Mouse (Mus musculus) heart, postnatal 14 days (tissue): ENCODE data around the gene Eno3. TPM values are rescaled to one million over a fixed set of nuclear protein-coding genes. Genes with fewer than 3 reads are reported as not detected.

Source experiments
- DNase-seq, 2 experiments: peaks; one replicate each; pipeline ENCODE4 v3.0.0; 2021 to 2022
- intact Hi-C: fragments of 180-260 bp; cut with DNase I; formaldehyde crosslinking; loops from one replicate; pipeline ENCODE4 v1.15.1; 2025
- total RNA-seq, 2 experiments: library from RNA; stranded (reverse); gene quantifications; 2 replicates each; pipeline ENCODE4 v1.2.3; 2021

Gene Eno3
- total RNA-seq, 2 experiments from 2014 or later = 1,878 to 1,971 TPM

DNA sequence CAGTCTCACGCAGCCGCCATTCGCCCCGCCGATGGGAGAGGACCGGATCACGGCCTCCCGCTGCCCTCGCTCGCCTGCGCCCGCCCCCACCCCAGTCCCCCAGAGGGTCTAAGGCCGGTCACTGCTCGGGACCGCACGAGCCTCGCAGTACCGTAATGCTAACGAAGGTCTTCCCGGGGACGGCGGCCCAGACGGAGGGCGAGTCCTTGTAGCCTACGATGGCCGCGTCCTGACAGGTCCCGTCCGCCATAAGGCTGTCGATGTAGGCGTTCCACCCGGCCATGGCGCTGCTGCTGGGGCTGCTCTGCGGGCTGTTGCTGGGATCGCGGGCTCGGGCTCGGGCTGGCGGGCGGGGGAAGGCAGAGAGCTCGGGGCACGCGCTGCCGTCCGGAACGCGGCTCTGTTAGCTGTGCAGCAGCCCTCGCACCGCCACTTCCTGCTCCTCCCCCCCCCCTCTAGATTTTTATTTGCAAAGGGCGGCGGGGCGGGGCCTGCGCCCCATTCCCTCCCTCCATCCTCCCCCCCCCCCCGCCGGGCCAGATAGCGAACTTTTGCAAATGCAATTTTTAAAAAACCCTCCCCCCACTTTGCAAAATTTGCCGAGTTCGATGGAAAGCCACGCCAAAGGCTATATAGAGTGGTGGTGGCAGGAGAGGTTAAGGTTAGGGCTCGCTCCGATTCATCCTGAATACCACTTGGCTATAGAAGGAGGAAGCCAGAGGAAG, 2.6 kb upstream of the Eno3 start, which contains the start of gene Pfn1:
Pfn1 (minus strand) TSS at position 447 of the 725 bp plus-strand sequence.
- intact Hi-C loops = loop anchor here (2.0 to 10.0 kb wide), 2 partner anchors 32 to 660 kb away; partner anchors contain the start of genes Gabarap and Phf23
- peak; percentile 78 to 83 for DNase-seq

DNA sequence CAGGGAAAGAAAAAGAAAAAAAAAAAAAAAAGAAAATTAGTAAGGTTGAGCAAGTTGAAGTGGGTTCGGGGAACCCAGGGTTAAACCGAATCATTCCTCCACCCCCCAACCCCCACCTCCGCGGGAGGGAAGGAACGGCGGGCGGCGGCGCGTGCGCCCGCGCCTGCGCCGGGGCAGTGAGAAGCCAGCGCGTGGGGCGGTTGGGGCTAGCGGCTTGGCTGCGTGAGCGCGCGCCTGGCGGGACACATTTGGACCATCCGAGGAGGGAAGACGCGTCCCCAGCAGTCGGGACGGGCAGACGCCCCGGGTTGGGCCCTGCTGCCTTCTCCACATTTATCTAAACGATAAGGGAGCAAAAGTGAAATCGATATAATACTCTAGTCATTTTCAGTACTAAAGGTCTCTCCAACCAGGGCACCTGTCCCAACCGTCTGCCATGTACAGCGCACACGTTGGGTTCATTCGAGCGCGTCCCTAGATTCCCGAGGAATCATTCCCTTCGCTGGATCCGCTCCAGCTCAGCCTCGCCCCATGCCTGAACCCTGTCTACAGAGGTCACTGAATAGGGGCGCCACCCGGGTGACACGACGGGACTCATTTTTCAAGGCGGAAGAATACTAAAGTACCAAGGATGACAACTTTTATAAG, 2.0 kb upstream of the Eno3 start:
- intact Hi-C loops = loop anchor here (2.0 to 10.0 kb wide), 2 partner anchors 32 to 660 kb away; partner anchors contain the start of genes Gabarap and Phf23

DNA sequence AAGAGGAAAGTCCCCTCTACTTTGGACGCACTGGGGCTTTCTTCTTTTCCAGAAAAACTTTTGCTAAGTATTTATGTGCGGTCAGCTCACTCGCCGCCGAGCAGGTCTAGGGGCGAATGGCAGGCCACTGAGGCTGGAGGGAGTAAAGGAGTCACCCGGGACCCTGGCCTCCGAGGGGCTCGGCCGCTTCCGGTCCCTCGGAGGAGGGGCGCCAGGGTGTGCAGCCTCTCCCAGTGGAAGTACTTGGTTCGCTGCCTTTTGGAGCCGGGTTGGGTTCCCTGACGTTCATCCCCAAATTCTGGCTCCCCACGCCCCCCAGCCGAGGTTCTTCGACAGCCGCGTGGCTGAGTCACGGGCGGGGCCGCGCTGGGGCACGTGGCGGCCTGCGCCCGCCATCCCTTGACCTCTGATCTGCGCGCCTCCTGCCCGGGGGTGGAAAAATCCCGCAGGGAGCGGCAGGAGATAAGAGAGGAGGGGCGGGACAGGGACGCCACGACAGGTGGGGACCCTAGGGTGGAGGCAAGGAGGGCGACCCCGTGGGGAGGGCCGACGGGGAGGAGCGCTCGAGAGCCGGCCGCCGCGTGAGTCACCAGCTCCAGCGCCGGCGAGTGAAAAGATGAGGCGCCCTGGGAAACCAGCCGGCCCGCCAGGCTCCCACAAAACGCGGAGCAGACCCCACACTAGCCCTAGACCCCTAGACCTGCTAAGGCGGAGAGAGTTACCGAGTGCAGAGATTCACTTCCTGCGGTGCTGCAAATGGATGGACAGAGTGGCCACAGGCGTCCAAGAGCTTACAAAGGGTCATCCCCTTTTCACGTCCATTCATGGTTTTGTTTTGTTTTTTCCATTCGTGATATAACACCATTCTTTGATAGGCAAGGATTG, 1.2 kb upstream of the Eno3 start:
- intact Hi-C loops = loop anchor here (2.0 to 10.0 kb wide), 2 partner anchors 31 to 661 kb away; partner anchors contain the start of genes Gabarap and Phf23
- DNase-seq = peak; percentile 72 to 76

More for the DNA sequence above, 2.0 kb upstream of the Eno3 start:
- peak; percentile 86 to 87 for DNase-seq

- peak; percentile 79 to 84 for DNase-seq
- intact Hi-C loops = loop anchor here (10.0 kb wide), 1 partner anchor 662 kb away; the partner anchor contains the start of genes Gabarap and Phf23
These were observed 510 bp upstream of the Eno3 start for GRCm38 (mm10) chr11:70656456-70656927.

DNA sequence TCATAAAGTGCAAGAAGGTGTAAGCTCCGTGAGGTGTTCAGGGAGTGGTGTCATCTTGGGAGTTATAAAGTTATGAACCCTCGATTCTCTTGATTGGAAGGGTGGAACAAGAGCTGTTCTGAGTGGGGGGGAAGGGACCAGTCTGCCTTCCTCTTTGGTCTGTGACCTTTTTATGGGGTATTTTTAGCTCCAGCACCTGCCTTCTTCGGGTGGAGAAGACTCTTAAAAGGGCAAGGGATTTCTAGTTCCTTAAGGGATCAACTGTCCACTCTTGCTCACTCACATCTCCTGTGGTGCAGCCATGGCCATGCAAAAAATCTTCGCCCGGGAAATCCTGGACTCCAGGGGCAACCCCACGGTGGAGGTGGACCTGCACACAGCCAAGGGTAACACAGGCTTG, 571 bp downstream of the Eno3 start:
- DNase-seq = no peak
- intact Hi-C loops = loop anchor here (10.0 kb wide), 1 partner anchor 663 kb away; the partner anchor contains the start of genes Gabarap and Phf23

DNA sequence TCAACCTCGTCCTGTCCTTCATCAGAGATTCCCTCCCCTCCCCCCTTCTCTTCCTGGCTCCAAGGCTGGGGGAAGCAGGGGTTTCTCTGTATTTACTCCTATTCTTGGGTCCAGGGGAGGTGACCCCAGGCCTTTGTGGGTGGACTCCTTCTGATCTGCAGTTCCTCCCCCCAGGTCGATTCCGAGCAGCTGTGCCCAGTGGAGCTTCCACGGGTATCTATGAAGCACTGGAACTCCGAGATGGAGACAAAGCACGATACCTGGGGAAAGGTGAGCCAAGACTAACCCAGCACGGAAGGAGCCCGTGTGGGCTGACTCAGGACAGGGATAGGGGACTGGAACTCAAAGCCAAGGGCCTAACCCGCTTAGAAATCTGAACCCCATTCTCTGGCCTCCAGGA, 989 bp downstream of the Eno3 start:
- no peak for DNase-seq
- intact Hi-C loops = loop anchor here (10.0 kb wide), 1 partner anchor 663 kb away; the partner anchor contains the start of genes Gabarap and Phf23

GRCm38 (mm10) chr11:70658521-70658920, 1.5 kb downstream of the Eno3 start:
- intact Hi-C loops = loop anchor here (10.0 kb wide), 1 partner anchor 664 kb away; the partner anchor contains the start of genes Gabarap and Phf23
- DNase-seq = no peak

GRCm38 (mm10) chr11:70658942-70659341, 1.9 kb downstream of the Eno3 start:
- DNase-seq = no peak
- intact Hi-C loops = loop anchor here (10.0 kb wide), 1 partner anchor 664 kb away; the partner anchor contains the start of genes Gabarap and Phf23

- DNase-seq = no peak
- intact Hi-C loops = no loop called here
These were observed 3.6 kb downstream of the Eno3 start for GRCm38 (mm10) chr11:70660571-70660970.

DNA sequence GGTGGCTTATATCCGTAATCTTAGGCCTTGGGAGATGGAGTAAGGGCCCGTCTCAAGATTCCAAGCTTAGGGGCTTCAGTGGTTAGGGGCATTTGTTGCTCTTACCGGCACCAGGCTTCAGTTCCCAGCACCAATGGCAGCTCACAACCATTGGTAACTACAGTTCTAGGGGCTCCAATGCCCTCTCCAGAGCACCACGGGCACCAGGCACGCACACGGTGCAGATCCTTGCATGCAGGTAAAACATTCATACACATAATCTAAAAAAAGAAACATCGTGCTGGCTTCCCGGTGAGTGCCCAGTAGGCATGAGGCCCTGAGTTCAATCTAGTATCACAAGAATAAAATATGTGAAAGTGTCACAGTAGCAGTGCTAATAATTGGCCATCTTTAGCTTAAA, 6.1 kb downstream of the Eno3 start:
- intact Hi-C loops = no loop called here

DNA sequence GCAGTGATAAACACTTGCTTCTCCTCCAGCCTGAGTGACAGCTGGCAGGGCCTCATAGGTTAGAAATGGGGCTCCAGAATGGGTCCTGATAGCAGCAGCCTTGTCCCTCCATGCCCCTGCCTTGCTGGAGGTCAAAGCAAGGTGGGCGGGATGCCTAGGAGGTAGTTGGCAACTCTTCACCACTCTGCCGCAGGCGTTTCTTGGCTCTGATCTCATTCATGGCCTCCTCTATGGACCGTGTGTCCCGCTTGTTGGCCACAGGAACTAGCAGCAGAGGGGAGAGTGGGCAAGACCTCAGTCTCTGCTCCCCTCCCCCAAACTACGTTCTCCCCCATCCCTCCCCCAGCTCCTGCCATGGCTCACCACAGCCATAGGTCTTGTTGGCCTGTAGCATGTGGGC, 7.0 kb downstream of the Eno3 start:
- peak; percentile 55 to 65 for DNase-seq
- intact Hi-C loops = no loop called here

More for the DNA sequence above, 6.1 kb downstream of the Eno3 start:
- no peak for DNase-seq

DNA sequence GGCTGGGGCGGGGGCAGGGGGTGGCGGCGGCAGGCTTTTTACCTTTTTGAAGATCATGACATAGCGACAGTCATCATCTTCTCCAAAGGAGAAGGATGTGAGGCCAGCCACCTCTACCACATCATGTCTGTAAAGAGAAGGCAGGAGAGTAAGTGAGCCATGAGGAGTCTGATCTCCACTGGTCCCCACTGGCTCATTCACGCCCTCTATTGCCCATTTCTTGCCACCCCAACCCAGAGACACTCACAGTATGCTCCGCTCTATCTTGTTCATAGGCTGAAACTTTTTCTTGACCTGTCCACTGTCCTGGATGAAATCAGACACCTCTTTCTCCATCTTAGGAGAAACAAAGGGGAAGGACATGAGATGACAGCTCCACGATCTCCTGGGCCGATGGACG, 7.7 kb downstream of the Eno3 start:
- no peak for DNase-seq
- intact Hi-C loops = no loop called here

DNA sequence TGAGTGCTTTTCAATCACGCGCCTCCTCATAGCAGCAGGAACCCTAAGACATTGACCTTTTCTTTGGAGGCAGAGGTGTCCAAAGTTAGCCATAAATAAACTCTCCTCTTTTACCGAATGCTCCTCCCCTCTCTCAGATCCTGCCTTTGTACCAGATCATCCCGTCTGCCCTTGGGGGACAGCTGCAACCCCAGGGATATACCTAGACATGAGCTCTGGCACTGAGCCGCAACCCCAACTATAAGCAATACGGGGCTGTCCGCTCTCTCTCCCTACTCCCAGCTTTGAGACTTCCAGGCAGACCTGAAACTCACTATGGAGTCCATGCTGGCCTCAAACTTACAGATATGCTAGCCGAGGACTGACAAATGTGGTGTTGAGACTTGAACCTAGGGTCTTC, 9.7 kb downstream of the Eno3 start:
- intact Hi-C loops = no loop called here
- no peak for DNase-seq

- intact Hi-C loops = no loop called here
- no peak for DNase-seq
These were observed 10.5 kb downstream of the Eno3 start for GRCm38 (mm10) chr11:70667271-70668150.

GRCm38 (mm10) chr11:70668335-70668770, 11.4 kb downstream of the Eno3 start:
- intact Hi-C loops = no loop called here
- peak; percentile 61 to 67 for DNase-seq

DNA sequence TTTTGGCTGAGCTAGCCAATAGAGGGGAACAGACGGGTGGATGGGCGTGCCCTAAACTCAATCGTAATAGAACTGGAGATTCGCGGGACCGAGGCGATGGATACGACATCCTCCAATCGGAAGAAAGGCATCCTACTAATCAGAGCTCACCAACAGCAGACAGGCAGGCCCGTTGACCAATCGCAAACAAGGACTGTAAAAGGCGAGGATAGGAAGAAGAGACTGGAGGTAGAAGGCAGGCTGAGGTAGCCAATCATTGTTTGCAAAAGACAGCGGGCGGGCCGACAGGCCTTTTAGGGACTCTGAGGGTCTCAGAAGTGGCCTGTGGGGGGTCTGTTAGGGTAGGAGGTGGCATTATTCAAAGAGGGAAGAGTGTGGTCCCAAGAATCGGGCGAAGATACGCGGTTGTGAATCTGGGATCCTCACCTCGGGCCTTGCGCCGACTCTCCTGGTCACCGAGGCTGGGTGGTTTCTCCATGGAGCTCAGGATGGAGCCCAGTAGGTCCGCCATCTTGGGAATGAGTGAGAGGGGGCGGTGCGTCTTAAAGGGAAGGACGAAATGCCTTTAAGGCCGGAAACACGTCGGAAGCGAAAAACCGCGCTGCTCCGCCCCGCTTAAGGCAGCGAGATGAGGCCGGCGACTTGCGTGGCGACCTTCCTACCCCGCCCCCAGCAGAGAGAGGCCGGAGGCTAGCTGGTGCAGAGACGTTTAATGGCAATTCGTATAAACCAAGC, 11.9 kb downstream of the Eno3 start, which contains the start of gene Spag7:
Spag7 (minus strand) TSS at position 646 of the 735 bp plus-strand sequence.
- intact Hi-C loops = no loop called here
- DNase-seq = peak; percentile 93 to 94

DNA sequence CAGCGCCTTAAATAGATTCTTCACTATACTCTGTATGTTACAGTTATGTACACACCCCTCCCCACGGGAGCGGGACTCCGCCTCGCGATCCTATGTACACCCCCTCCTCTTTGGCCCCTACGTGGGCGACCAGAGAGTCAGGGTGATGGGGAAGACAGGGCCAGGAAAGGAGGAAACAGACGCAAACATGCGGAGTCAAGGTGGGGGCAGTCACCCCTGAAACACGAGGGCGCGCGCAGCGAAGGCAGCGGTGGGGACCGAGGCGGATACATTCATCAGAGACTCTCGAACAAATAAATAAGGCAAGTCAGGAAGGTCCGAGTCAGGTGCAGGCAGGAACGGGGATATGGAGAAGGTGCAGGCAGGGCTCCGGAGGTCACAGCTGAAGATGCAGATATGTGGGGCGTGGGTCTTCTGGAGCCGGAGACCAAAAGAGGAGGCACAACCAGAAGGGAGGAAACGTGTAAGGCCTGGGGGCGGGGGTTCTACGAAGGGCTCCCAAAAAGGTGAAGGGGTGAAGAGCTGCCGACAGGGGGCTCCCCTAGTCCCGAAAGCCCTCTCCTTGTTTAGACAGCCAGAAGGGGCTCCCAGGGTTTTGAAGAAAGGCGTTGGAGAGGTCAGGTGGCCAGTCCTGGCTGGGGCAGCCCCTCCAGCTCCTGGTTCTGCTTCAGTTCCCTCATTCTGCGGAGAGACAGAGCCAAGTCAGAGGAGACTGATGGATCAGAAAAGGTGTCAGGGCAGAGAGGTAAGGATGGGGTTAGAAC, 12.8 kb downstream of the Eno3 start:
- intact Hi-C loops = no loop called here
- peak; percentile 71 to 80 for DNase-seq
